Mouse (Mus musculus) E14TG2a.4 (cell line): ENCODE data around the gene Sh2b1.
A peak's percentile ranks its signal among the peaks of the same experiment; 100 is the strongest.

Experiments
- H3K27me3 ChIP-seq: 2 replicates; pipeline ENCODE4 v1.6.1; 2014; ENCODE audit warnings: low read length, control low read depth; ENCODE audit not compliant: insufficient read depth
- H3K36me3 ChIP-seq: 2 replicates; pipeline ENCODE4 v1.6.1; 2014; ENCODE audit warnings: low read length, control low read depth; ENCODE audit not compliant: insufficient read depth
- H3K4me1 ChIP-seq: replicated peaks from 2 replicates; pipeline ENCODE4 v1.6.1; 2014; ENCODE audit warnings: low read depth, low read length, control low read depth
- H3K4me3 ChIP-seq: replicated peaks from 2 replicates; pipeline ENCODE4 v1.5.1; 2014; ENCODE audit warnings: mild to moderate bottlenecking, low read length
- H3K9me3 ChIP-seq: 2 replicates; pipeline ENCODE4 v1.6.1; 2014; ENCODE audit warnings: low read length, control low read depth
- CTCF ChIP-seq: conservative IDR thresholded peaks from 2 replicates; pipeline ENCODE4 v1.5.1; 2014; ENCODE audit warnings: low read length
- NANOG ChIP-seq: IDR thresholded peaks from 2 replicates; pipeline ENCODE4 v1.6.1; 2014; ENCODE audit warnings: borderline replicate concordance, low read length, mixed read lengths
- POU5F1 ChIP-seq: IDR thresholded peaks from 2 replicates; pipeline ENCODE4 v1.6.1; 2014; ENCODE audit warnings: low read length, borderline replicate concordance

The Sh2b1 gene

DNA sequence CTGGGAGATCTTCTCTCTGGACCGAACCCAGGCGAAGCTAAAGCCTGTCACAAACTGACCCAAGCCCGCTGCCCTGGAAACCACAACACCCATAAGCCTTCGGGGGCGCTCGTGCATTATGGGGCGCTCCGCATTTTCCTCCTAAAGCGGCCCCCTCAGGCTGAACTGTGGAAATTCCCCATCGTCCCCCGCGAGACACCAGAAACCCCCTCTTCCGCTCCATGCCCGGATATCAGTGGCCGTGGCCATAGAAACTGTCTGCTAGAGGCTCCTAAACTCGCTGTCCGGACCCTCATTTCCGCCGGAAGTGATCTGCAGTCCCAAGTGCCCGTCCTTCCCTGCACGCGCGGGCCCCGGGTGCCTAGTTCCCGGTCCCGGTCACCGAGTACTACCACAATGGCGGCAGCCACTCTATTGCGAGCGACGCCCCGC is 11.8 kb upstream of the Sh2b1 start, which contains the start of gene Tufm:
Tufm (plus strand) TSS at position 310 of the 432 bp plus-strand sequence.
- H3K4me1 ChIP-seq, result peaks cover 57% of the 10 kb centered on the region
- peak within 1 kb of the TSS; percentile 84 for H3K4me3 ChIP-seq
- no peaks in the 10 kb centered on the region for H3K27me3 ChIP-seq
- peaks cover 40% of the 10 kb centered on the region for H3K36me3 ChIP-seq
- H3K9me3 ChIP-seq, result no peaks in the 10 kb centered on the region
- TF ChIP-seq CTCF (no peak), POU5F1 (no peak), NANOG (no peak)

- H3K9me3 ChIP-seq, result no peaks in the 10 kb centered on the region
- no peaks in the 10 kb centered on the region for H3K27me3 ChIP-seq
- H3K4me1 ChIP-seq, result peaks cover 41% of the 10 kb centered on the region
- H3K4me3 ChIP-seq, result peak overlapping the region; percentile 76
- H3K36me3 ChIP-seq, result no peaks in the 10 kb centered on the region
- no peak for TF ChIP-seq NANOG
- no peak for TF ChIP-seq CTCF
- no peak for TF ChIP-seq POU5F1
Observed at GRCm38 (mm10) chr7:126482392-126482871, 7.2 kb upstream of the Sh2b1 start.

DNA sequence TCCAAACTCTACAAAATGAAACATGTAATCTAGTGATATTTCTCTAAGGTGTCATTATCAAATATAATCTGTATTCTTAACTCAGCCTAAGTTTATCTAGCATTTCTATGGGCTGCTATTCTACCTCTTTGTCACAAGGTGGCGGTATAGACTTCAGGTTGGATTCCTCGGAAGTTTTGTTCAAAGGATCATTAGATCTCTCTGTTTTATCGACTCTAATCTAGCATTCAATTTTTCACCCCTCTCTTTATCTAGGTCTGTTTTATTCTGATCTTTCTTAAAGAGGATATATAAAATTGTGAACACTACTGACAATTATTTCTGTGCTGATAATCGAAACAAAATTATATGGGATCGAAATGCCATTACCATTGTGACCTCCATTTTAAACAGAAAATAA is 6.5 kb upstream of the Sh2b1 start:
- Histone ChIP-seq H3K4me3 (peak overlapping the region; percentile 76), H3K9me3 (no peaks in the 10 kb centered on the region), H3K36me3 (no peaks in the 10 kb centered on the region), H3K4me1 (peaks cover 42% of the 10 kb centered on the region), H3K27me3 (no peaks in the 10 kb centered on the region)
- no peak for TF ChIP-seq NANOG
- TF ChIP-seq CTCF, result peak; percentile 95

GRCm38 (mm10) chr7:126474486-126474955 is 703 bp downstream of the Sh2b1 start:
- no peaks in the 10 kb centered on the region for H3K9me3 ChIP-seq
- peaks cover 43% of the 10 kb centered on the region for H3K36me3 ChIP-seq
- H3K27me3 ChIP-seq, result no peaks in the 10 kb centered on the region
- H3K4me1 ChIP-seq, result peaks cover 45% of the 10 kb centered on the region
- H3K4me3 ChIP-seq, result peak overlapping the region; percentile 95
- TF ChIP-seq NANOG (no peak), CTCF (no peak), POU5F1 (no peak)

- H3K9me3 ChIP-seq, result no peaks in the 10 kb centered on the region
- H3K4me3 ChIP-seq, result peak overlapping the region; percentile 95
- TF ChIP-seq POU5F1 (no peak), CTCF (no peak), NANOG (no peak)
- H3K36me3 ChIP-seq, result peaks cover 52% of the 10 kb centered on the region
- no peaks in the 10 kb centered on the region for H3K27me3 ChIP-seq
- H3K4me1 ChIP-seq, result peaks cover 55% of the 10 kb centered on the region
Observed at GRCm38 (mm10) chr7:126473470-126474086, 1.6 kb downstream of the Sh2b1 start.

DNA sequence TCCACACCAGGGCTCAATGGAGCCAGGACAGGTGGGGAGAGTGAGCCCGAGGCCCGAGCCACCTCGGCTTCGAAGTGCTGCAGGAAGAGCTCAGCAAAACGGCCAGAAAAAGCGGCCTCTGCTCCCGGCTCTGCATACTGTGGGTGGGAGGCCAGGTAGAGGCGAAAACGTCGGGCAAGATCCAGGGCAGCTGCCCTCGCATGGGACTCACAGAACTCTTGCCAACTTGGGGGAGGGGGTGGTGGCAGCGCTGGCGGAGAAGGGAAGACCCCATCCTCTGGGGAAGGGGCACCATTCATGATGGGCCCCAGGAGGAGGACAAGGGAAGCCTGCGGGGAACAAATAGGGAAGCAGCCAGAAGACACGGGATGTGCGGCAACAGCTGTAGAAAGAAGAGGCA is 2.5 kb downstream of the Sh2b1 start:
- peaks cover 61% of the 10 kb centered on the region for H3K36me3 ChIP-seq
- peaks cover 63% of the 10 kb centered on the region for H3K4me1 ChIP-seq
- no peaks in the 10 kb centered on the region for H3K27me3 ChIP-seq
- no peaks in the 10 kb centered on the region for H3K9me3 ChIP-seq
- TF ChIP-seq CTCF (no peak), POU5F1 (no peak), NANOG (no peak)
- H3K4me3 ChIP-seq, result peak overlapping the region; percentile 2; the same call in 1 of the 2 replicates

GRCm38 (mm10) chr7:126472306-126472705 is 2.9 kb downstream of the Sh2b1 start:
- TF ChIP-seq CTCF, result no peak
- no peak for TF ChIP-seq NANOG
- TF ChIP-seq POU5F1, result no peak
- peaks cover 65% of the 10 kb centered on the region for H3K36me3 ChIP-seq
- H3K4me3 ChIP-seq, result no peak overlapping the region; the same call in 1 of the 2 replicates
- no peaks in the 10 kb centered on the region for H3K9me3 ChIP-seq
- peaks cover 67% of the 10 kb centered on the region for H3K4me1 ChIP-seq
- H3K27me3 ChIP-seq, result no peaks in the 10 kb centered on the region

- peaks cover 71% of the 10 kb centered on the region for H3K4me1 ChIP-seq
- H3K4me3 ChIP-seq, result no peak overlapping the region
- no peaks in the 10 kb centered on the region for H3K27me3 ChIP-seq
- no peaks in the 10 kb centered on the region for H3K9me3 ChIP-seq
- peaks cover 69% of the 10 kb centered on the region for H3K36me3 ChIP-seq
- TF ChIP-seq NANOG, result no peak
- no peak for TF ChIP-seq CTCF
- no peak for TF ChIP-seq POU5F1
Observed at GRCm38 (mm10) chr7:126471853-126472252, 3.4 kb downstream of the Sh2b1 start.
